Mouse (Mus musculus) ES-Bruce4 (cell line): ENCODE data around the gene Bpifa3.

Experiments
- CTCF ChIP-seq: IDR thresholded peaks from one replicate; pipeline ENCODE4 v1.8.1; 2011; ENCODE audit warnings: low read depth, low read length
- EP300 ChIP-seq: IDR thresholded peaks from 2 replicates; pipeline ENCODE4 v1.6.1; 2011; ENCODE audit warnings: low read depth, low read length; ENCODE audit not compliant: insufficient read depth
- POLR2A ChIP-seq: IDR thresholded peaks from one replicate; pipeline ENCODE4 v1.8.1; 2011; ENCODE audit warnings: low read length; ENCODE audit not compliant: insufficient read depth

- TF ChIP-seq POLR2A: no peak
- no peak for TF ChIP-seq CTCF
- TF ChIP-seq EP300: no peak
Observed at GRCm38 (mm10) chr2:154163306-154163705, 33.2 kb downstream of the Bpifa3 start.
